Mouse (Mus musculus) lung, postnatal 10 days (tissue): ENCODE results near the gene Map7d1.

Experiments used
- DNase-seq: peaks from one replicate; pipeline ENCODE4 v3.0.0; 2021

Map7d1 gene

DNA sequence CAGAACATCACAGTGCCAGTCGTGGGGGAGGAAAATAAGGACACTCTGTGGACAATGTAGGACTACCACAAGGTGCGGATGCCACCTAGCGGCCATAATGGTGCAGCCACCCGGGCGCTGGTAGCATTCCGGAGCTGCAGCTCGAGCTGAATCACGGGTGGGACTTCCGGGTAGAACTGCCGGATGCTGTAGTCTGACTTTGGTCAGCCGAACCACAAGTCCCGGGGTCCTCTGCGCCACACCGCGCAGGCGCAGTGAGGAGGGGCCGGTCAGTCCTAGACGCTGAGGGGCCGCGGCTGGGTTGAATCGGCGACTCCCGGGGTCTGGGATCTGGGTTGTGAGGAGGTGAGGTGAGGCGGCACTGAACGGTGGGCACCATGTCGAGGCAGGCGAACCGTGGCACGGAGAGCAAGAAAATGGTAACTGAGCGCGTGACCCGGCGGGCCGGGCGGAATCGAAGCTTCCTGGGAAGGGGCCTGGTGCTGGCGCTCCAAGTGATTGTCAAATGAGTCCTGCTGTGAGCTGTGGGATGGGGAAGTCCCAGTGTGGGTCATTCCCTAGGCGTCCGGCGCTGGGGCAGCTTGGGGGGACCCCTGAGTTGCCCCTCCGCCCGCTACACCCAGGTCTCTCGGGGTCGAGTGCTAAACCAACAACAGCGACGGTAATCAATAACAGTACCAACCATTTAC, 6.1 kb upstream of the Map7d1 start, which contains the start of gene Trappc3:
TSS of gene Trappc3 (plus strand) at position 207 of the 689 bp plus-strand sequence.
- peak; percentile 100 for DNase-seq

GRCm38 (mm10) chr4:126261675-126262074, 5.5 kb upstream of the Map7d1 start:
- no peak for DNase-seq

DNA sequence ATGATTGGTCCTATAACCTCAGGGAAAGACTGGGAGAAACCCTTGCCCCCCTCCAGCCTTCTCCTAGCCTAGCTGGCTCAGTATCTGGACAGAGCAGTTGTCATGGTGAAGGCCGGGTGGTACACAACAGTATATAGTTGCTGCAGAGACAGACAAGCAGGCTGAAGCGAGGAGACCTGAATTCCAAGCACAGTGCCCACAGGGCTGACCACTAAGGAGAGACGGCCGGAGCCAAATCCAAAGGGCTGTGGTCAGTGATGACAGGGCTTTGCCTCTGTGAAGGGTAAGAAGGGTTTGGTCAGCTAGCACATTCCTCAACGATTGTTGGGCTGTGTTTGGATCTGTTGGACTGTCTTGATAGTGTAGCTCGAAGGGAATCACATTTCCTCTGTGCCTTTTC, 5.1 kb upstream of the Map7d1 start:
- no peak for DNase-seq

GRCm38 (mm10) chr4:126260520-126261201, 4.5 kb upstream of the Map7d1 start:
- peak; percentile 93 for DNase-seq

DNA sequence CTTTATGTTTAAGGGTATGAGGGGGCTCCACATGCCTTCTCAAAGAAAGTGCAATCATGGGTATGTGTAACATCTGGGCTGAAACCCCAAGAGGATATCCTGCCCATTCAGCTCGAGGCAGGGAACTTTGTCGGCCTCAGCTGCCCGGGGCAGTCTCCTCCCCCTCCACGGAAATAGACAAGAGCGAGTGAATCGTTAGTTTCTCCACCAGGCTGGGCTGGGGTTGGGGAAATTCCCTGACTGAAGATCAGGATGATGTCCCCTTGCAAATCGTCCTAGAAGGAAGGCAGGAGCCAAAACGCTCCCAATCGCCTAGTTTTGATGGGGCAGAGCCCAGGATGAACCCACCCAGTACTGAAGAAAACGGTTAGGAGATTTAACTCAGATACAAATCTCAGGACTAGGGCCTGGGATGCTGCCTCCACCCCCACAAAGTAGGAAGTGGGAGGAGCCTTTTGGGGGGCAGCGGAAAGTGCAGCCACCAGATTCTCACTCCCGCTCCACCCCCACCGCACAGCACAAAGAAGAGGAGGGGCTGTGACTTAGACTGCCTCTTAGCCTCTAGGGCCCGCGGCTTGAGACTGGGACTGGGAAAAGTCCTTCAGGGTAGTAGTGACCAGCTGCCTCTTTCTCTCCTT, 3.5 kb upstream of the Map7d1 start:
- peak; percentile 95 for DNase-seq

- peak; percentile 61 for DNase-seq
Observed at GRCm38 (mm10) chr4:126259063-126259462, 2.9 kb upstream of the Map7d1 start.

DNA sequence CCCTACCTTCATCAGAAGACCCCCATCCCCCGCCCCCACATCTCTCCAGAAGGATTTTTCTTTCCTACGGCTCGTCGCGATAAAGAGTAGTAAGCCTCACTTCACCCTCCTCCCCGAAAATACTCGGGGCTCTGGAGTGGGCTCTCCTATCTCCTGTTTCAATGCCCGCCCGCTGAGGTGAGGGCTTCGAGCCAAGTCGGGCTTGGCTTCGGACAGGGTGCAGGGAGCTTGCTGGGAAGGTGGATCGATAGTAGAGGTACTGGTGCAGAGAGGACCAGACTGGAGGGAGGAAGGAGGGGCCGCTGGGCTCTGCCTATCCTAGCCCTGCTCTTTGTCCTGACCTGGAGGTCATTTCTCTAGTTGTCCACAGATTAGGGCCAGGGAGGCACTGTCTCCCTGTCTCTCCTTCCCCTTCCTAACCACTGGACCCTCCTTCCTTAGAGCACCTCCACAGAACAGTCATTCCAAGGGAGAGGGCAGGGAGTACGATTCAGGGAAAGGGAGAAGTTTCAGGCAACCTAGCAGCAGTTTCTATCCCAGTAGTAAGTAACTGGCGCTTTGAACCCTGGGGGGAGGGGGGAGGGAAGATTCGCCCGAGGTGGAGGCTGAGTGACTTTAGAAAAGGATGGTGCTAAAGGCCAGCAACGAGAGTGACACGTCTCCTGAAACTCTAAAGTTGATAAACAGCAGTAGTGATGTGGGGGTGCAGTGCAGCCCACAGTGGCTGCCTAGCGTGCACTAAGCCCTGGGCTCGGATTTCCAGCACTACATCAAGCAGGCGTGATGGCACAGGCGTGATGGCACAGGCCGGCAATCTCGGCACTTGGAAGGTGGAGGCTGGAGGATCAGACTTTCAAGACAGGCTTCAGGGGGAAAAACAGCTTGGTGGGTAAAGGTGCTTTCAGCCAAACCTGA, 1.1 kb upstream of the Map7d1 start:
- DNase-seq, result peak; percentile 51

DNA sequence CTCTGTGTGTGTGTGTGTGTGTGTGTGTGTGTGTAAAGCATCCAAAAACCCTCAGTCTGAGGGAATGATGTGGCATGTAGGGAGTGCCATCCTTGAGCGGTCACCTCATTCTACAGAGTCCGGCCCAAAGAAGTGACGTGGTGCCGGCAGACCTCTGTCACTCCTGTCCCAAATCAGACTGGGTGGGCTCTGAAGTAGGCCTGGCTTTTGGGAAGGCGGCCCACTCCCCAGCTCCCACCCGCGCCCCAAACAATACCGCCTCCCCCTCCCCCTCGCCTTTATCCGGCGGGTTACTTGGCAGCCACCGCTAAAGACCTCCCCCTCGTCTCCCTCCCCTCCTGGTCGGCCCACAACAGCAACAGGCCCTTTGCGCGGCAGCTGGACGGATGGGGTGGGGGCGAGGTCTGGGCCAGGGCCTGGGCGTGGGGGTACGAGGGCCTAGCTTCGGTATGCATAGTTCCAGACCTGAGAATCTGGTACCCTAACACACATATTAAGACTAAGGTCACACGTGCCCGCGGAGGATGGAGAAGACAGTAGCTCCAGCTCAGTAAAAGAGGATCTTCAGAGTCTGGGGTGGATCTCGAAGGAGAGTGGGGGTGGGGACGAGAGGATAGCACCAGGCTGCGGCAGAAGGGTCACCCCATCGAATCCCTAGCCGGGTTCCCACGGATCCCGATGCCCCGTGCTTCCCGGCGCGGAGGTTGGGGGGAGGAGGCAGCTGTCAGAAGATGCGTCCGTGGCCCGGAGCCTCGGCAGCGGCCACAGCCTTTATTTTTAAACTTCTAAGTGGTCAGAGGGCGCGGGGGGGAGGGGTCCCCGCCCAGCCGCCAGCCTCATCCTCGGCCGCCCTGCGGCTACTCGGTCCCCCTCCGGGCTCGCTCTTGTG, 786 bp downstream of the Map7d1 start:
- DNase-seq, result peak; percentile 76

GRCm38 (mm10) chr4:126254315-126255112, 1.6 kb downstream of the Map7d1 start:
- peak; percentile 82 for DNase-seq

DNA sequence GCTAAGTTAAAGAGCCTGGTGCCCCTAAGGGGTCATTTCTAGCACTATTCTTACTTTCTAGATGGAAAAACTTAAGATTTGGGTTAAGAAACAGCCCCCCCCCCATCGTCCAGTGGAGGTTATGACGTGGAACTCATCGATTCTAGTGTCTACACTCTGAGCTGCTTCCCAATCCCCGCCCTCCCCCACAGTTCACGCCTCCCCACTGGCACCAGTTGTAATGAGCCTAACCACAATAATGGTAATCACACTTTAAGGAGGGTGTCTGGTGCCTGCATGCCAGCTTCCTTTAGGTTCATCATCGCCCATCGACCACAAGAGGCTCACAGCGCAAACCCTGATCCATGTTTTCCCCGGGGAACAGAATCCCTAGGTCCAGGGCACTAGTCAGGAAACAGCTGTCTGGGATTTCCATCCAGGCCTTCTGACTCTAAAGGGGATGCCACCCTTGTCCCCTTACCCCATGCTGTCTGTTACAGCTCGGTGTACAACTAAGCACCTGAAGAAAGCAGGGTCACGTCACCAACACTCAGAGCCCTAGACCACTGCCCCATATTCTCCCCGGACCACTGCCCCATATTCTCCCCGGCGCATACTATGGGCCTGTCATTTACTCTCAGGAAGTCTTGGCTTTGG, 2.4 kb downstream of the Map7d1 start:
- DNase-seq, result no peak

DNA sequence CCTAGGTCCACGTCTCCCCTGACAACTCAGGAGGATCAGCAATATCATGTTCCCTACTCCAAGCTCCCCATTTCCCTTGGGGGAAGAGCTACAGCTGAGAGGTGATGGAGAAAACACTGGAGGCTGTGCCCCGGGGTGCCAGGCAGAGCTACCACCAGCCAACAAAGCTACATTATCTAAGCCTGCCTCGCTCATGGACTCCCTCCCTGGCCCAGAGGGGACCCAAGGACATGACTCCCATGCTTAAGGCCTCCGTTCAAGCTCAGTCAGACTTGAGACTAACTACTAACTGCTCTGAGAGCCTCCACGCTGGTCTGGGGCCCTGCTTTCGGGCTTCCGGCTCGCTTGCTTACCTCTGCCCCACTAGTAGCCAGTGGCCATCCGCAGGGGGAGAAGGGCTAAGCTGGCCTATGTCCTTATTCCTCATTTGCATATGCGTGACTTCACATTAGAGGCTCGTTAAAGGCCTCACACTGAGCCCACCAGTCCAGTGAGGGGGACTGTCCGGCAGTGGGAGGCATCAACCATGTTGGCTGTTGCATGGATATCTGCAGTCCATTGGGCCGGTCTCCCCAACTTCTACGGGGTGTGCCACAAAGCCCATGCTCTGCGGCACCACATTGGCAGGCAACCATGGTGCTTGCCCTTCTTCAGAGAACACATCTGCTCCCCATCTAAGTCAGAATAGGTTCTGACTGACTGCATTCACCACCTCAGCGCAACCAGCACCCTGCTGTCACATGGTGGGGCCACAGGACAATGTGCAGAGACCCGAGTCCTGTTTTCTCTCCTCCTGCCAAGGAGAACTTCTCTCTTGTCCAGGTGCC, 3.5 kb downstream of the Map7d1 start:
- DNase-seq, result no peak

DNA sequence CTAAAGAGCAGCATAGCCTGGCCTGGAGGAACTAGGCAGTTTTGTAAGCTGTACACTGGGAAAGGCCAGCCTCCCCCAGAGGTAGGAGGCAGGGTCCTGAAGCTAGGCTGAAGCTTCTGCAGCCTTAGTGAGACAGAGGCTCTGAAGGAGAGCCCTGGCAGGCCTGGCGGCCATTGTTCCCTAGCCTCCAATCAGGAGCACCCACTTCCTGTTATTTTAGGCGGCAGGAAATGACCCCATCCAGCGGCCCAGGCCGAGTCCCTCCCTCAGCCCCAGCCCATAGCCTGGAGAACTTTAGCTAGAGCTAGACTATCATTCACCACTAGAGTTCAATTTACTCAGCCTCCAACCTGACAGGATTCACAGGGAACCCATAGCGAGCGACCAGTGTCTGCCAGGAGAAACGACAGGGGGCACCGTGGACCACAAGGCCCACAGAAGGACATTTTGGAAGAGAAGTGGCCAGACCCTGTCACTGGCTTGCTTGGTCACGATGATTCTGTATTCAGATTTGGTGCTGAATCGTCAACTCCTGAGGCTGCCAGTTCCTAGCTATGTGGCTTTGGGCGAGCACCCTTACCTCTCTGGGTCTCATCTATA, 4.4 kb downstream of the Map7d1 start:
- peak; percentile 83 for DNase-seq

- no peak for DNase-seq
Observed at GRCm38 (mm10) chr4:126250659-126251058, 5.5 kb downstream of the Map7d1 start.

DNA sequence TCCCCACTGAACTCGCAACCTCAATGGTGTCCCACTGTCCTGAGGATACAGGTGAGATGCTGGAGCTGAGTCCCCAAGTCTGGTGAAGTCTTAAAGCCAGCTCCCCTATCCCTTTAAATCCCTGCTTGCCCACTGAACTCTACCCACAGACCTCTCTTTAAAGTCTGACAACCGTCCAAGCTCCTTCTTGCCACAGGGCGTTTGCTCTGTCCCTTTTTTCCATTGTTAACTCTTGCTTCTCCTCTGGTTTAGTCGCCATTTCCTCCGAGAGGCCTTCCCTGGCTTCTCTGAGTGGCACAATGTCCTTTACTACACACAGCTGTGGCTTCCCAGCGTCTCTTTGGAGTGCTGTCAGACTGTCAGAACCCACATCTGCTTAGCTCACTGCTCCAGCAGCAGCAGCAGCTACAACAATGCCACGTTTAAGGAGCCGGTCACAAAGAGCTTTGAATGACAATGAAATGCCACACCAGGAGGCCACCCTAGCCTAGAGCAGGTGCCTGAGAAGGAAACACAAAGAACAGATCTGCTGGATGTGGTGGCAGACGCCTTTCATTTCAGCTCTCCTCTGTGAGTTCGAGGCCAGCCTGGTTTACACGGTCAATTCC, 7.8 kb downstream of the Map7d1 start:
- no peak for DNase-seq

- no peak for DNase-seq
Observed at GRCm38 (mm10) chr4:126246202-126246889, 9.8 kb downstream of the Map7d1 start.

GRCm38 (mm10) chr4:126242510-126242909, 13.6 kb downstream of the Map7d1 start:
- DNase-seq, result no peak

DNA sequence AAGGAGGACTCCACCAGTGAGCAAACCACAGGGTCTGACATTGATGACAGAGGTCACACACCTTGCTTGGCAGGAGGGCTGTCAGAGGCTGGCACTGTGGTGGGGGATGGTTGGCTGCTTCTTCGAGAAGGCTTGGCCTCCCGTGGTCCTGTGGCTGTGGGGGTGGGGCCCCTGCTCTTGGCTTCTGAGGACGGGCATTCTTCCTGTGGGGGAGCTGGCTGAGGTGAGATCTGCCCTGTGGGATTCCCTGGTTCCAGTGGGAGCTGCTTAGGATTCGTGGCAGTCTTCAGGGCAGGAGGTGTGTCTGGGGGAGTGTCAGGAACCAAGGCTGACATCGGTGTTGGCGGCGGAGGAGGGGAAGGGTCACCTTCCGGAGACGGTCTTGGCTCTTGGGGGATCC, 14.2 kb downstream of the Map7d1 start:
- DNase-seq, result no peak

DNA sequence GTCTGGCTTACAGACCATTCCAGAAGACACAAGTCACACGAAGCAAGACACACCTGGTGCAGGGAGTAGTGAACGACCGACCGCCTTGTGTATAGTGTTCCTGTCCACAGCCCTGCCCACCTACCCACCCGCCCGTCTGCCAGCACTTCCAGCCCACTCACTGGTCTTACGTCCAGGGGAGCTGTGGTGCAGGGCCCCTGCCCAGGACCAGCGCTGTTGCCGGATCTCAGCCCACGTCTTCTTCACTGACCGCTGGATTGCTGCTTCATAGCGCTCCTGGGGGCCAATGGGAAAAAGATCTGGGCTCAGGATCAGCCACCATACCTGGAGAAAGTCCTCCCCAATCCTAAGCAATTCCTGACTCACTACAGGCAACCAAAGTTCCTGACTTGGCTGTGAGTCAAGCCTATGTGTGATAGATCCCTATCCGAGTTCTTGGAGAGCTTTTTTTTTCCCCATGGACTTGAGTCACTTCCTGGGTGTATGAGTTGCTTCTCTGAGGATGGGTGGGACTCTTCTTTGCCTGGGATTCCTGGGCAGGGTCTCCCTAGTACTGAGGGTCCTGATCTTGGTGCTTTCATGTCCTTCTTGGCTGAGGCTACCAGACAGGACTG, 16.2 kb downstream of the Map7d1 start:
- DNase-seq, result no peak
